Mouse (Mus musculus) adrenal gland (tissue): ENCODE measurements around the gene Akip1.

Source experiments
- intact Hi-C: fragments of 180-260 bp; cut with DNase I; formaldehyde crosslinking; loops from one replicate; pipeline ENCODE4 v1.15.1; 2025

Gene Akip1

DNA sequence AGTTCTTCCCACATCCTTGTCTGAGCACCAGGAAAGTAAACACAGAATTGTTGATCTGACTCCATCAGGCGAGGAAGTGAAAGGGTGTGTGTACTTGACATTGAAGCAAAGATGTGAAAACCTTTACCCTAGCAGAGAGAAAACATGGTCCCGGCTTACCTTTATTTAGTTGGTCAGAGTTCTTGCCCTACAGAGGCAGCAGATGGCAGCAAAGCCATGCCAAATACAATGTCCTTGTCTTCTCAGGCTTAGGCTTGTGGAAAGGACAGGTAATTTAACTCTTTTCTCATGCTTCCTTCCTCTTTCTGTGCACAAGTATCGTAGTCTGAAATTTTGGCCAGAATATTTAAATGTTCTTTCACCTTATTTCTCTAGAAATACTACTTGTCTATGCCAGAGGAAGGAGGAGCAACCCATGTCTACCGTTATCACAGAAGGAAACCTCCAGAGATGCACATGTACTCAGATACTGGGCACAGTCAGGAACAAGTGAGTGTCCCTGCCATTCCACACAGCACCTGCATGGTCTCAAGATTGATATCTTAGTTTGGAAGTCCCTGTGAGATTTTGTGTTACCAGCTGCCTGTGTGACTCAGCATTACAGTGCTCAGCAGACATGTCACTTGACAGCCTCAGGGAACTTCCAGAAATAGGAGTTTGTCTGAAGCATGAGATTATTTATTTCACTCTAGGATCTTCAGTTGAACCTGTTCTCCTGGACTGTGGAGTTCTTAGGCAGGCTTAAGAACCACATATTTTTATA lies 3.7 kb downstream of the Akip1 start:
- intact Hi-C loops, result loop anchor here (5.0 kb wide), 1 partner anchor 185 kb away; no protein-coding TSS in a partner anchor

DNA sequence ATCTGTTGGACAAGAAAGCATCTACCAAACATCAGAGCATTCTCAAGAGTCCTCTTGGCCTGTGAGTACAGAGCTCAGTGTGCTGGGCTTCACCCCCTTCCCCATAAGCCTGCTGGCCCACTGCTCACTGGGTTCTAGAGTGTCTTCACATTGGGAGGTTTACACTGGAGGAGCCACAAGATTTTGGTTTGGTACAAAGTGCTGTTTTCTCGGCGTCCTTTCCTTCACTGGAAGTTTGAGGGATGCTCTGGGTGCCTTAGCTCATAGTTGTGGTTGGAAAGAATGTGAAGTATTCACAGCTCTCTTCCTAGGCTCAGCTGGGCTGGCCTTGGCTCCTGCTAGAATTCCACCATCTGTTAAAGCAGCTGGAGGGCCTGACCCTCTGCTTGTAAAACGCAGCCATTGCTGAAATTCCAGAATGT lies 5.5 kb downstream of the Akip1 start:
- intact Hi-C loops, result loop anchor here (5.0 kb wide), 1 partner anchor 183 kb away; no protein-coding TSS in a partner anchor

DNA sequence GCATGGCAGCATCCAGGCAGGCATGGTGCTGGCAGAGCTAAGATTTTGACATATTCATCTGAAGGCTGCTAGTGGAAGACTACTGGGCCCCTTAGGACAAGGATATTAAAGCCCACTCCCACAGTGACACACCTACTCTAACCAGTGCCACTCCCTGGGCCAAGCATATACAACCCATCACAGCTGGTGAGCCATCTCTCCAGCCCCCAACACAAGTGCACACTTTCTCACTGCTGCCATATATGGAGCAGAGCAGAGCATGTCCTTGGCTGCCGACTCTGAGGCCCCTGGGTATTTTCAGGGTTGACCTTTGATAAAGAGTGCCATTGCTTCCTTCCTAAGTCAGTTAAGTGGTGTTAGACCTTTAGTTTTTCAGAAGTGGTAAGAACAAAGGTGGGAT lies 6.6 kb downstream of the Akip1 start:
- intact Hi-C loops, result no loop called here

DNA sequence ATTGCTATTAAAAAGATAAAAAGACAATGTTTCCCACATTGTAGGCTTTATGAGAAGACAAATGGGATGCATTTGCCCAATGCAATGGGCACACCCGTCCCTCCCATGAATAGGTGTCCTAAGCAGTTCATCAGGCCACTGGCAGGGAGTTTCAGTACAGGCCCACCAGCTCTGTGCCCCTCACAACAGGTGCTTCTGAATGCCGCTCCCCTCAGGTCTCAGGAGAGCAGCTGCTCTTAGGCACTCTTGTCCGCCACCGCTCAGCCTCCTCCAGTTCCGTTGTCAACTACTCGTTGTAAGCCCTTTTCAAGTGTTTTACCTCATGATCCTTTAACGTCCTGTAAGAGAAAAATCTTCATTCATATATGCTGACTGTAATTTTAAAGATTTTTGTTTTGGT lies 8.7 kb downstream of the Akip1 start:
- intact Hi-C loops, result no loop called here

DNA sequence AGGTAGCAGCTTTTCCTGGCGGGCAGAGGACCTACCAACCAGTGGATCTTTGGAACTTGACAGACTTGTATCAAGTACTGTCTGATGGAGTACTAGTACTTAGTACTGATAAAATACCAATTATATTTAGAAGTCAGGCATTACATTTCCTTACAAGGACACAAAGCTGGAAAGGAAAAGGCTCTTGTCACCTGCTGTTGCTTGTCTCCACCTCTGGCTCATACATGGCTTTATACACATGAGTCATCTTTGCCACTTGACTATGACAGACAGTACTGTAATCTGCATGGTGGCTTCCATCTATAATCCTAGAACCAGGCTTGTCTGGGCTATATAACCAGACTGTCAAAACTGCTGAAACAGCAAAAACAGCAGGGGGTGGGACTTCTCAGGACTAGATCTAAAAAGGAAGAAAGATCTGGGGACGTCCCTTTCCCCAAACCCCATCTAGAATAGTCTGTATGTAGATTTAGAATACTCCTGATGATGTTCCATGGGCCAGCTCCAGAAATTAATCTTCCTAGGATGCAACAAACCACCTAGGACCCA lies 10.0 kb downstream of the Akip1 start:
- intact Hi-C loops, result no loop called here

DNA sequence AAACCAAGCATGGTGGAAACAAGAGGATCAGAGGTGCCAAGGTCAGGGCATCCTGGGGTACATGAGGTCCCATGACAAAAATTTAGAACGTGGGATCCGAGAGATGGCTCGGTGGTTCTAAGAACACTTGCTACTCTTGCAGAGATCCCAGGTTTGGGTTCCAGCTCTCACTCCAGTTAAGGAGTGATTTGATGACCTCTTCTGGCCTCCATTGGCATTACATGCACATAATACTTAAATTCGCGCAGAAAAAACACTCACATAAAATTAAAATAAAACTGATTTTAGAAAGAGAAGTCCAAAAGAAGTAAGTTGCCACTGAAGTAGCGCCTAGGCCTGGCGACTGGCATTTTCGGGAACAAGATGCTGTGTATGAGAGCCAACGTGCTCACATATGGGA lies 15.8 kb downstream of the Akip1 start:
- intact Hi-C loops, result loop anchor here (2.0 kb wide), 1 partner anchor 190 kb away; no protein-coding TSS in a partner anchor

DNA sequence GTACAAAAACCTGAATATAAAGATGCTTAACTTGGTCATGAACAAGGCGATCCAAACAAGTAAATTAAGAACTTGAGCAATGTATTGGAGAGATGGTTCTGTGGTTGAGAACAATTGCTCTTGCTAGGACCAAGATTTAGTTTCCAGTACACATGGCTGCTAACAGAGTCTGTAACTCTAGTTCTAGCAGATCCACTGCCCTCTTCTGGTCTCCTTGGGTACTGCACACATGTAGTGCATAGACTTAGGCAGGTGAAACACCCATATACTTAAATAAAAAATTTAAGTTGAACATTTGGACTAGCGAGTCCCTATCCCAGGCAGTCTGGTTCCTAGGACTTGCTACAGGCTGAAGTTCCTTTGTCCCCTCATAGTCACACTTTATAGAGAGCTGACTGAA lies 19.1 kb downstream of the Akip1 start:
- intact Hi-C loops, result no loop called here

DNA sequence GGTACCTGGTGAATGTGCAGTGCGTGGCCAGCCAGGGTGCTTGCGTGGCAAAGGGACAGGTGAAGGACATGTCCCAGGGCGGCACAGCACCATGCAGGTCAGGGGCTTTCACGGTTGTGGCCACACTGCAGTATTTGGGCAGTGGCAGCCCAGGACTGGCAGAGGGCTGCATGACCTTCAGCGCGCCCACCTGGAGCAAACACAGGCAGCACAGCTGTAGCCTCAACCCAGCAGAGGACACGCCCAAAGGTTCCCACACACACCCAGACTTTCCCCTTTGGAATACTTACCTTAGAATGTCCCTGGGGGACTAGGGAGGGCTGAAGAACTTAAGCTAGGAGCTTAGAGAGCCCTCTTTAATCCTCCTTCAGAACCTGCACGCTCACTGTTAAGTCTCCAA lies 19.6 kb downstream of the Akip1 start:
- intact Hi-C loops, result no loop called here

DNA sequence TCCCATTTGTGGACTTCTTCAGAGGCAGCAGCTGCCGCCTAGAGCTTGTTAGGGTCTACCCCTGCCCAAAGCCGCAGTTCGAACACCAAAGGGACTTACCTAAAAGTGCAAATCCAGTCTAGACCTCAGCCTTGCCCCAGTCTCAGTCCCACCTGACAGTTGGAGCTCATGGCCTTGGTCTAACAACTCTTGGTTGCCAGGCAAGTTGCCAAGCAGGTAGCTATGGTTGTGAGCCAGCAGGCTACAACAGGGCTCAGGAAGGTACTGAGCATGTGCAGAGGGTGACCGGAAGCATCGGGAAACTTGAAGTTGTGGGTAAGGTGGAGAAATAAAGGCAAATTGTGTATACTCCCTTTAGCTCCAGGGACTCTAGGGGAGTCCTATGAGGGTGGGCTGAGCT lies 20.2 kb downstream of the Akip1 start, which contains the start of gene BC051019:
TSS of gene BC051019 (minus strand) at position 154 of the 400 bp plus-strand sequence.
- intact Hi-C loops, result no loop called here

DNA sequence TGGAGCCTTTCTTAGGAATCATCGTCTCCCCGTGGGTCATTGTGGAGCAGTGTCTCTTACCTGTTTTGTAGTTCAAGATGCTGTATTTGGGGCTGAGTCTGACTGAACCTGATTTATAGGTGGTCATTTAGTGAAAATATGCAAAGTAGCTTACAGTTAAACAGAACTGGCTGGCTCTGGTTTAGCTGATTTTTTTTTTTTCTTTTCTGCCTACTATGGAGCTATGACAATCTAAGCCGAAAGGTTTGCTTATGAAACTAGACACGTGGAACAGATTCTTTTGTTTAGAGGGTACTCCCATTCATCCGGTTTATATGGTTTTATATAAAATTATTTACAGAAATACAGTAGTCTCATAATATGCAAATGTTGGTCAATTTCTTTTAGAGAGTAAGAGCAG lies 28.1 kb downstream of the Akip1 start, which contains the start of gene Ascl3:
TSS of gene Ascl3 (minus strand) at position 101 of the 400 bp plus-strand sequence.
- intact Hi-C loops, result no loop called here

DNA sequence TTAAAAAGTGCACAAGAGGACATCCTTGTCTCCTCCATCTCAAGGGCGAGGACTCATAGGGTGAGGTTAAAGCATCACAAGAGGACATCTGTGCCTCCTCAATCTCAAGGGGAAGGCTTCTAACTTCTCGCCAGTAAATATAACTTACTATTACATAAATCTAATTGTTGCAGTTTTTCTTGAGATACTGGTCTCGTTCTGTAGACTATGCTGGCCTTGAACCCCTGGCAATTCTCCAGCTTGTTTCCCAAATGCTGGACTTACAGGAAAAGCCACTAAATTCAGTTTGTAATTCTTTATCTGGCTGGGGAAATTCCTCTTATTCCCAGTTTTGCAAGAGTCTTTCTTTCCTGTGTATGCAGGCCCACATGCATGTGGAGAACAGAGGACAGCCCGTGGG lies 31.3 kb downstream of the Akip1 start:
- intact Hi-C loops, result no loop called here

DNA sequence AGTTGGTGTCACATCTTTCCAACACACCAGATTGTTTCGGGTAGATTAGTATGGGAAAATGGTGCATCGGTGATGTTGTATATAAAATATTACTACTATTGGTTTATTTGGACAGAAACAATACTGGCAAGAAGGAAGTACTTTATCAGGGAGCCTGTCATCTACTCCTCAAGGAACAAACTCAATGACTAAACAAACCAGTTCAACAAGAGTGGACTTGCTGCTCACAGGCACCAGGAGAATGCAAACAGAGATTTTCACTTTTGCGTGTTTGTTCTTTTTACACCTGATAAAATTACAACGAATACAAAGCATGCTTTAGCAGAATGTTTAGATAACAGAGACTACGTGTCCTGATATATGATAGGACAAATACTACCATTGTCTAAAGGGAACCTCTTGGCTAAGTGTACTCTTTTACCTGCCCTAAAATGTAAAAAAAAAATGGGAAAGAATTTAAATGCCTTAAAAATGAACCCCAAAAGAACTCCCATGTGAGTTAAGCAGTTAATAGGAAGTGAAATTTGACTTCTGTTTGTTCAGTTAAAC lies 36.4 kb downstream of the Akip1 start:
- intact Hi-C loops, result no loop called here

DNA sequence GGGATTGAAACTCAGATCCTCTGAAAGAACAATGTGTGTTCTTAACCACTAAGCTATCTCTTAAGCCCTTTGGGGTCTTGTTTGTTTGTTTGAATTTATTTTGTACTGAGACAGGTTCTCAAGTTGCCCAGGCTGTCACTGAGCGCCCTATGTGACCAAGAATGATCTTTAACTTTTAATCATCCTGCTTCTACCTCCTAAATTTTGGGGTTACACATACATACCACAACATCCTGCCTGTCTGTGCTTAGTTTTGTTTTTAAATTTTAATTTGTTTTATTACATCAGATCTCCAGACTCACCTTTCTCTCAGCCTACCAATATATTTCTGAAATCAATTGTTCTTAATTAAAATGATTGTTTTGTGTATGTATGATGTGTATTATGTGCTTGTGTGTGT lies 37.6 kb downstream of the Akip1 start:
- intact Hi-C loops, result no loop called here

DNA sequence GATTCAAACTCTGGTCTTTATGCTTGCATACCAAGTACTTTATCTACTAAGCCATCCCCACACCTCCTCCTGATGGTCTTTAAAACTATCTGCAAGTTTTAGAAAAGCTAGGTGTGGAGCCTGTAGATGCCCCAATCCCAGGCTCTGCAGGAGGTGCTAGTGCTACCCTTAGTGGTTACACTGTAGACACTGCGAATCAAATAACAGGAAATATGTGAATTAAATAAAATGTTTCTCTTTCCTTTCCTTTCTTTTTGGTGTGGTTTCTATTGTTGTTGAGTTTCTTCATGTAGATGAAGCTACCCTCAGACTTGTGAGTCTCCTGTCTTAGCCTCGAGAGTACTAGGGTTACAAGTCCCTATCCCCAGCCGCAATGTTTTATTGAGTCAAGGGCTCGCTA lies 38.2 kb downstream of the Akip1 start:
- intact Hi-C loops, result no loop called here

DNA sequence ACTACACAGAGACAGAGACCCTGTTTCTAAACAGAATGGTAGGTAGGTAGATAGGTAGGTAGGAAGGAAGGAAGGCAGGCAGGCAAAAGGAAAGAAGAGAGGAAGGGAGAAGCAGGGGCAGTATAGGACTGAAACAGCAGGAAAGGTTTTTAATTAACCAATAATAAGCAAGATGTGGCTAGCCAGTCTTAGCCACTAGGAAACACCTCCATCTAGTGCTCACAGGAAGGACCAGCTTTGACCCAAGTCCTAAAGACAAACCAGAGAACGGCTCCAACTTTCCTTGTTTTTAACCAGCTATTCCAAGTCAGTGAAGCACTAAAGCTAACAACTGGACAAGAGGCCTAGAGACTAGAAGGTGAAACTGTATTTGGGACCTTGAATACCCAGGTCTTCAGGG lies 44.3 kb downstream of the Akip1 start:
- intact Hi-C loops, result no loop called here

DNA sequence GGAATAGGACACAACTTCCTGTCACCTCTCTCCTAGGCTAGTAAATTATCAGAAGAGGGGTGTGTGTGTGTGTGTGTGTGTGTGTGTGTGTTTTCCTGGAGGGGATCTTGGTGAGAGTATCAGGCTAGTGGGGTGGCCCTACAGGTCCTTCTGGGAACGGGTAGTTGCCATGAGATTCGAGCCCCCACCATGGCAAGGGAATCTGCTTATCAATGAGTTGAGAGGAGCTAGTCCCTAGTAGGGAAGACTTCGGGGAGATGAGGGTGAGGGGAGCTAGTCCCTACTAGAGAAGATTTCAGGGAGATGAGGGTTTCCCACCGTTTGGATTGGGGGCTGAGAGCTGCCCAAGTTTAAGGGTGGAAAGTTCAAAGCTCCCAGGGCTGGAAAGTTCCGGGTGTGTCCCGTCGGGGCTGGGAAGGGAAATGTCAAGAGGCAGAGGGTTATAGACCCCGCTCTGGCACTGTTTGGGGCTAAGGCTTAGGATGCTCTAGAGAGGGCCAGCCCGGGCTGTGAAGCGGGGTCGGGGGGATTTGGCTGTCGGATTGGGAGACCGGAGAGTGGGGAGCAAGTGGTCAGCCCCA lies 48.0 kb downstream of the Akip1 start:
- intact Hi-C loops, result no loop called here

DNA sequence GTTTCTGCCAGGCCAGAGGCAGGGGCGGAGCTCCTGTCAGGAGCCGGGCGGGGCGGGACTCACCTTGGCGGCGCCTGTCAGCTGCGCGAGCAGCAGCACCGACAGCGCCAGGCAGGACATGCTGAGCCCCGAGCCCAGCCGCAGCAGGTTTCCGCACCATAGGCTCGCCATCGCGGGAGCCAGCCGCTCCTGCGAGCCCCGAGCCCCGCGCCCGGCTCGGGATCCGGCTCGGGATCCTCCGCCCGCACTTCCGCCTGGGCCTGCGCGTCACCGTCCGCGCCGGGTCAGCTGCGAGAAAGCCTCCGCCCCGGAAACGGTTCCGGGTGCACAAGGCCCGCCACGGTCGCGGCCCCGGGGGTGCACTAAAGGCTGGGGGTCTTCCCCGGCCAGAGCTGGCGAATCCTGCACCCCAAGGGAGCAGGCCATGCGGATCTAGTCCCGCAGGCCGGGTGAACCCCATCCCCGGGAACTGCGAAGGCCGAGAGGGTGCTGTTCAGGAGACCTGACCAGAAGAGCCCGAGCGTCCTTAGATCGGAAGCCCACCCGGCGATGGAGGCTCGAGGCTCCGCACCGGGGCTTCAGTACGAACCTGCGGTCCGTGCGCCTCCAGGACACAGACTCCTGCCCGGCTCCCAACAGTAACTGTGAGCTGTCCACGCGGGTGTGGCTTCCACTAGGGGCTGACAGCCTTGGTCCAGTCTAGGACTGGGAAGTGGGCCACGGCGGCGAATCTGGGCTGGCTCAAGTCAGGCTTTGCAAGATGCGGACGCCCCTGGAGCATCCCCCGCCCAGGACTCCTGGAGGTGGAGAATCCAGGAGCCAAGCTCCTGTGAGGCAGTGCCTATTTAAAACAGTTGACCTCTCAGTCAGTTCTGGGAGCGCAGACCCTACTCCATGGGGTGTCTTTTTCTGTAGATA lies 48.8 kb downstream of the Akip1 start, which contains the start of gene Tmem9b:
TSS of gene Tmem9b (minus strand) at position 868 of the 918 bp plus-strand sequence.
- intact Hi-C loops, result no loop called here

DNA sequence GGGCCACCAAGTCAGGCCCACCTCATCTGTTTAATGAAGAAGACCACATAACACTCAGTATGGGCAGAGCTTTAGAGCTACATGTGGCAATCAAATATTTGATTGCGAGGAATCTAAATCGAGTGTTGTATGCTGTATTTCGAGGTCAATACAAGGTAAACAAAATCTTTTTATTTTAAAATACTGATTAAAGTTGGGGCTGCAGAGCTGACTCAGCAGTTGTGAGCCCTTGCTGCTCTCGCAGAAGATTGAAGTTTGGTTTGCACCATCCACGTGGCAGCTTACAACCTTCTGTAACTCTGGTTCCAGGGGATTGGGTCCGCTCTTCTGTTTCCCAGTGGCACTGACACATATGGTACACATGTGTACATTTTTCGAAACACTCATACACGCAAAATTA lies 50.5 kb downstream of the Akip1 start:
- intact Hi-C loops, result no loop called here

DNA sequence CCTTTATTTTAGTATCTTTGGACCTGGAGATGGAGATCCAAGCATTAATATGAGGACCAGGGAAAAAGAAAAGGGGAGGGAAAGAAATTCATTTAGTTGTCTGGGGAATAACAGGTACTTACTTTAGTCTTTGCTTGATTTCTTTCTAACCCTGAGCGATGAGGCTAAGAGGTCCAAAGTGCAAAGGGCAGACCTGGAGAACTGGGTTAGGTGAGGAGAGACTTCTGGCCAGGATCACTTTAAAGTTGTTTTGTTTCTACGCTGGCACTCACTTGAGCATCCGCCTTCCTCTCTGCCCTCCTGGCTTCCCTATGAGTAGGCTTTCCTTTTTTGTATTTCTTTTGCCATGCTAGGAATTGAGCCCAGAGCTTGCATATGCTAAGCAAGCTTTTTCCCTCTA lies 52.8 kb downstream of the Akip1 start:
- intact Hi-C loops, result no loop called here
